21 mouse cellular contexts compared by ENCODE assay signal in genomic region chr12:117175072-117175681, GRCm38 (mm10).
DNase-seq lines count a peak whose midpoint lies in the region; ATAC-seq lines count a peak whose summit lies in the region.
"Had no signal": no experiment of that assay in that cellular context is flagged by ENCODE, and none has a peak within 500 bp of the region (broad histone marks: within the 10 kb centered on the region; RNA-seq: fewer than 3 reads in every experiment).

No protein-coding gene starts in this region.

- 0 out of 2 replicates have a peak overlapping the region, but pooled peaks have one; percentile 19 for H3K9ac ChIP-seq in hindbrain, embryonic 12.5 days
- H3K9ac ChIP-seq in midbrain, embryonic 14.5 days (replicated peaks; ENCODE audit: low read length) = no peak overlapping the region; the same call in 1 of the 2 replicates
- H3K9ac ChIP-seq: embryonic facial prominence, embryonic 12.5 days; liver, embryonic 13.5 days; neural tube, embryonic 12.5 days had no signal

- H3K27me3 ChIP-seq in forebrain, embryonic 10.5 days (ENCODE audit: poor library complexity, severe bottlenecking) = peaks cover 42% of the 10 kb centered on the region
- H3K27me3 ChIP-seq in hindbrain, embryonic 12.5 days = no peaks in the 10 kb centered on the region
- no peaks in the 10 kb centered on the region for H3K27me3 ChIP-seq in midbrain, embryonic 14.5 days (ENCODE audit: control insufficient read depth, insufficient read depth, low read length)
- H3K27me3 ChIP-seq: liver, embryonic 13.5 days; neural tube, embryonic 12.5 days had no signal

- H3K4me3 ChIP-seq in forebrain, embryonic 10.5 days = peak overlapping the region; percentile 16; the same call in 1 of the 2 replicates
- no peak overlapping the region for H3K4me3 ChIP-seq in hindbrain, embryonic 12.5 days
- H3K4me3 ChIP-seq in midbrain, embryonic 14.5 days (replicated peaks; ENCODE audit: low read depth, low read length) = no peak overlapping the region
- H3K4me3 ChIP-seq: embryonic facial prominence, embryonic 12.5 days; limb, embryonic 10.5 days; liver, embryonic 13.5 days; megakaryocyte, embryonic 14.5 days; neural tube, embryonic 12.5 days had no signal

- H3K36me3 ChIP-seq in forebrain, embryonic 10.5 days (replicated peaks) = peaks cover 53% of the 10 kb centered on the region
- H3K36me3 ChIP-seq in hindbrain, embryonic 12.5 days = no peaks in the 10 kb centered on the region
- H3K36me3 ChIP-seq in midbrain, embryonic 14.5 days (ENCODE audit: control insufficient read depth, insufficient read depth, low read length) = peaks cover 31% of the 10 kb centered on the region
- H3K36me3 ChIP-seq: embryonic facial prominence, embryonic 12.5 days; limb, embryonic 10.5 days; liver, embryonic 13.5 days; neural tube, embryonic 12.5 days had no signal

- no peaks in the 10 kb centered on the region for H3K9me3 ChIP-seq in forebrain, embryonic 10.5 days
- H3K9me3 ChIP-seq in hindbrain, embryonic 12.5 days (replicated peaks) = no peaks in the 10 kb centered on the region
- H3K9me3 ChIP-seq in midbrain, embryonic 14.5 days (ENCODE audit: control insufficient read depth, low read length) = no peaks in the 10 kb centered on the region
- H3K9me3 ChIP-seq: embryonic facial prominence, embryonic 12.5 days; limb, embryonic 10.5 days; liver, embryonic 13.5 days; megakaryocyte, embryonic 14.5 days; neural tube, embryonic 12.5 days had no signal

- DNase-seq in frontal cortex, postnatal 25 days (ENCODE audit: low spot score in 2 of 2) = no peak
- DNase-seq in forebrain, embryonic 10.5 days (ENCODE audit: extremely low spot score, low spot score) = no peak
- no peak for DNase-seq in midbrain, embryonic 14.5 days
- no peak for DNase-seq in thymus, postnatal 14 days
- DNase-seq in urinary bladder, adult 2 months (ENCODE audit: low spot score) = no peak
- no peak for DNase-seq in cerebellum, adult 11-12 months
- DNase-seq: adrenal gland, postnatal 25 days; cerebellum, postnatal 36 days; gastrocnemius, postnatal 25 days; kidney, postnatal 14 days; liver, embryonic 13.5 days; thymus, adult 2 months had no signal

- ATAC-seq in frontal cortex, adult (ENCODE audit: low TSS enrichment) = peak; percentile 51
- no peak for ATAC-seq in hindbrain, embryonic 12.5 days (ENCODE audit: low FRiP score)
- ATAC-seq in midbrain, embryonic 14.5 days (ENCODE audit: low FRiP score, low TSS enrichment) = no peak
- ATAC-seq: intestine, postnatal 0 days; lung, postnatal 0 days had no signal

- 76% methylated on average over 15 of the region's 15 CpGs for whole genome bisulfite sequencing in forebrain, embryonic 10.5 days
- 70% methylated on average over 15 of the region's 15 CpGs for WGBS in hindbrain, embryonic 12.5 days
- WGBS in midbrain, embryonic 14.5 days = 55% methylated on average over 15 of the region's 15 CpGs

- peak overlapping the region; percentile 85 for H3K27ac ChIP-seq in forebrain, embryonic 10.5 days
- H3K27ac ChIP-seq in hindbrain, embryonic 12.5 days = peak overlapping the region; percentile 93
- peak overlapping the region; percentile 91 for H3K27ac ChIP-seq in midbrain, embryonic 14.5 days (replicated peaks; ENCODE audit: low read depth, low read length)
- H3K27ac ChIP-seq: embryonic facial prominence, embryonic 12.5 days; limb, embryonic 10.5 days; liver, embryonic 13.5 days; neural tube, embryonic 12.5 days had no signal

- H3K4me2 ChIP-seq in hindbrain, embryonic 12.5 days (replicated peaks) = no peak overlapping the region
- H3K4me2 ChIP-seq in midbrain, embryonic 14.5 days (ENCODE audit: low read length) = peak overlapping the region; percentile 24; the same call in 1 of the 2 replicates
- H3K4me2 ChIP-seq: embryonic facial prominence, embryonic 12.5 days; heart, embryonic 11.5 days; liver, embryonic 13.5 days; neural tube, embryonic 12.5 days had no signal

- H3K4me1 ChIP-seq in forebrain, embryonic 10.5 days = peaks cover 92% of the 10 kb centered on the region
- H3K4me1 ChIP-seq in hindbrain, embryonic 12.5 days = peaks cover 72% of the 10 kb centered on the region
- H3K4me1 ChIP-seq in midbrain, embryonic 14.5 days (ENCODE audit: control insufficient read depth, insufficient read depth, low read length) = peaks cover 83% of the 10 kb centered on the region
- H3K4me1 ChIP-seq: liver, embryonic 13.5 days; megakaryocyte, embryonic 14.5 days had no signal
